Mouse (Mus musculus): ENCODE measurements around the gene Sema4a.
"Not testable (repeated sequence)": the region's sequence is repeated elsewhere in the genome, so short reads cannot be mapped to it uniquely, and the experiment has no call there.

The Sema4a gene

DNA sequence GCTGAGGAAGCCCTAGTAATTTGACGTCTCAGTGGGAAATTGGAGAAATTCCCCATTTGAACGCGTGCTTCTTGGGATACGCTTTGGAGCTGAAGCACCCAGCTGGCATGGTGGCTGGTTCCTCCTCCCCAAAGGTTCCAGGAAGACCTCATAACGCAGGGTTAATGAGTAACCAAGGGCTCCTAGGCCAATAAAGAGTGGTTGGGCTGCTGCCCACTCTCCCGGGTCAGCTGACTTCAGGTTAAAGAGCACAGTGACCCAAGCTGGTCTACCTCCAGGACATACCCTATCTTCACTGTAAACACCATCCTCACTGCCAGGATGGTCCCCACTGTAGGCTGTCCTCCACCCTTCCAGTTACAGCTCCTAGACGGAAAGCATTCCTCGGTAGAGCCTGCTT, 4.7 kb downstream of the Sema4a start:
- no peak for DNase-seq (ENCODE audit: low read depth, low spot score)

DNA sequence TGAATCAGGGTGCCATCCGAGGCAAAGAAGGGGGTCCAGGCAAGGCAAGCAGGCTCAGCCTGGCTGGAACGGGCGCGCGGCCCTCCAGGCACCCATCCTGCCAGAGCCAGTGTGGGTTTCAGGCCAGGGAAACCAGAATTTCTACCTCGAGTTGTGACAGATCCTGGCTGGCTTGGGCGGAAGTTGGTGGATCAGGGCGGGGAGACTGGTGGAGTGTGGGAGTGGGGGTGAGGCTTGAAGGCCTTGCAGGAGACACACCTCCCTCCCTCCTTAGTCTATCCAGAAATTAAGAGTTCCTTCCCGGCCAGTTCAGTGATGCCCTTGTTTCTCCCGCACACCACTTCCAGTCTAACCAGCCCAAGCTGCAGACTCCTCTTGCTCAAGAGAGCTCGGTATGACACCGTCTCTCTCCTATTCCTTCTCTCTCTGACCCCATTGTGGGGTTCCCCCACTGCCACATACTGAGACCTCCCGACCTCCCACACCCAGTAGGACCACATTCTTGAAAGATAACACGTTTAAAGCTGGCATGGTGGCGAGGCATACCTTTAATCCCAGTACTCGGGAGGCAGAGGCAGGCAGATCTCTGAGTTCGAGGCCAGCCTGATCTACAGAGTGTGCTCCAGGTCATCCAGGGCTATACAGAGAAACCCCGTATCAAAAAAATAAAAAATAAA, 5.3 kb downstream of the Sema4a start:
- DNase-seq (ENCODE audit: low read depth, low spot score): no peak

DNA sequence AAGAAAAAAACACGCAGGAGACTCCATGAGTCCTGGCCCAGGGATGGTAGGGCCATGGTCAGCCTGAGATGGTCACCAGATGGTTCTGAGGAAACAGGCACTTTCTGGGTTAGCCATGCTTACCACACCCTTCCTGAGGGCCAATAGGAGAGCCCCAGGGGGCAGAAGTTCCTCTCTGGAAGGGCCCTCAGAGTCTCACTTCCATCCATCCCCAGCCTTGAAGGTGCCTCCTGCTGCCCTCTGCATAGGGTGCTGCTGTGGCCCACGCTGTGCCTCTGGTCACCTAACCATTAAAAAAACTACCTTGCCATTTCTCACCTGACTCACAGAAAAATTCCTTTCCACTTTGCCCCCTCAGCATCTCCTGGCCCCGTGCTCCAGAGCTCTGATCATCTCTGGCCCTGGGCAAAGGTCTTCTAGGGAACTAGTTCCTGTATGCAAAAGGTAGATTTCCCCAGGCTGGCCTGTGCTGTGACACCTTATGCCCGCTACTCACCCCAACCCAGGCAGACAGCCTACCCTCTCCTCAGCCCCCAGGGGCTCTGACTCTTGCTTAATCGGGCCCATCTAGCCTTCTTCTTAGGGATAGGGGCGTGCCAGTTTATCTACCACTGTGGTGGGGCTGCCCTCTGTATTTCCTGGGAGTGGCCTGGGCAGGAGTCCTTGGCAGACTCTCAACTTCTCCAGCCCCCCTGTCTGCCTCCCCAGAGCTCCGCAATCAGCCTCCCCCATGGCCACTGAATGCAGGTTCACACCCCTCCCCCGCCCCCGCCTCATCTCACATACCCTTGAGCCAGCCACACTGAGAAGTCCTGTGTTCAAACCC, 6.0 kb downstream of the Sema4a start:
- no peak for DNase-seq (ENCODE audit: low read depth, low spot score)

DNA sequence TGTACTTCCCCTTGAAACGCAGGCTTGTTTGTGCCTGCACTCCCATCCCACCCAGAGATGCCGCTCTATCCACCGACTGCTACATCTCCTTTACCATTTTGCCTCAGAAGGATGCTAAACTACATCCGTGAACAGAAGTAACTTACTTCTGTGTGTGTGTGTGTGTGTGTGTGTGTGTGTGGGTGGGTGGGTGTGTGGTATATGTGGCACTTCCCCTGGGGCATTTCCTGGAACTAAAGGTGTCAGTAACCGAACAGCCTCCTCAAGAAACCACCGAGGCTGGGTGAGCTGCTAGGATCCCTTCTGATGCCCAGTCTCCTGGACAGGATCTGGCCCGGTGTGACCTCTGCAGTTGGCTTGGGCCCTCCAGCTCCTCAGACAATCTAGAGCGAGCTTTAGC, 7.0 kb downstream of the Sema4a start:
- DNase-seq (ENCODE audit: low read depth, low spot score): no peak

DNA sequence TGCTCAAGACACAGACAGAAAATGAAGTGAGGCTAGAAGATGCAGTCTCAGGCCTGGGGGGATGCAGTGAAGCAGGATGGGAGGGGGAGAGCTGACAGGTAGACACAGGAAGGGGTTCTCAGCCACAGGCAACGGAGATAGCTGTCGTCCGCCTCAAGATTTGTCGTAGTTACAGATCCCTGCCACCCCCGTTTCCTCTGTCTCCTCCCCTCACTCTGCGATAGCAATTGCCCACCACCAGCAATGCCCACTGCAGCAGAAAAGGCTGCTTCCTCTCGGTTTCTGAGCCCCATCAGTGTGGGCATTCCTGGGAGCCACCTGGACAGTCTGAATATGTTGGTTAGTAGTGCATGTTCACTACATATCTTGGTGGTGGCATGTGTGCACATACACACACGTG, 7.6 kb downstream of the Sema4a start:
- no peak for DNase-seq (ENCODE audit: low read depth, low spot score)

DNA sequence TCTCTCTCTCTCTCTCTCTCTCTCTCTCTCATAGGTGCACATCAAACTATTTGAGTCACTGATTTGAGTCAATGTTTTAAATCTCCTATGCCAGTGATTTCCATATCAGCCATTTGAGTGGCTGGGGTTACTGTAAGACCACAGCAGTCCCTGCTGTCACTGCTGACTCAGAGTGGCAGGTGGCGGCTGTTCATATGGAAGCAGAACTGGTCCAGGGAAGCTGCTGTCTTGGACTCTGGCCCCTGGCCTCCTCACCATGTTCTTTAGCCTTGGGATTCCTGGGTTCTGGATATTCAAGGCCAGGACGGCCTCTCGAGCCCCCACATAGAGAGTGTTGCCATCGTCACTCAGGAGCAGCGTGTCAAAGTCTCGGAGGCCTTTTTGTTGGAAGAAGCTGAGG, 8.3 kb downstream of the Sema4a start:
- DNase-seq (ENCODE audit: low read depth, low spot score): no peak

DNA sequence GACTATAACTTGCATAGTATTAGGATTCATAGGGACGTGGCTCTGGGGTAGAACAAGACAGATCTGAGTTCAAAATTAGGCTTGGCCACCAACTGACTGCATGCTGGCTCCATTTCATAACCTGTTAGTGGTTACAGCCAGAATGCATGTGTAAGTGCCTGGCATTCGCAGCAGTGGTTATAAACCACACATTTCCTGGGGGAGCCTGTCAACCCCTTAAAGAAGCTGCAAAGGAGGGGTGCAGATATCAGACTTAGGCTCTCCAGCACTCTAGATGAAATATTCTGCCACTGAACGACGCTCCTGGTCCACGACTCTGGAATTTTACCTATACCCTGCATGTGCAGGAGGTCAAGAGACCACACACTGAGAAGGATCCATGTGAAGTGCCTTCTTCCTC, 8.7 kb downstream of the Sema4a start:
- no peak for DNase-seq (ENCODE audit: low read depth, low spot score)

DNA sequence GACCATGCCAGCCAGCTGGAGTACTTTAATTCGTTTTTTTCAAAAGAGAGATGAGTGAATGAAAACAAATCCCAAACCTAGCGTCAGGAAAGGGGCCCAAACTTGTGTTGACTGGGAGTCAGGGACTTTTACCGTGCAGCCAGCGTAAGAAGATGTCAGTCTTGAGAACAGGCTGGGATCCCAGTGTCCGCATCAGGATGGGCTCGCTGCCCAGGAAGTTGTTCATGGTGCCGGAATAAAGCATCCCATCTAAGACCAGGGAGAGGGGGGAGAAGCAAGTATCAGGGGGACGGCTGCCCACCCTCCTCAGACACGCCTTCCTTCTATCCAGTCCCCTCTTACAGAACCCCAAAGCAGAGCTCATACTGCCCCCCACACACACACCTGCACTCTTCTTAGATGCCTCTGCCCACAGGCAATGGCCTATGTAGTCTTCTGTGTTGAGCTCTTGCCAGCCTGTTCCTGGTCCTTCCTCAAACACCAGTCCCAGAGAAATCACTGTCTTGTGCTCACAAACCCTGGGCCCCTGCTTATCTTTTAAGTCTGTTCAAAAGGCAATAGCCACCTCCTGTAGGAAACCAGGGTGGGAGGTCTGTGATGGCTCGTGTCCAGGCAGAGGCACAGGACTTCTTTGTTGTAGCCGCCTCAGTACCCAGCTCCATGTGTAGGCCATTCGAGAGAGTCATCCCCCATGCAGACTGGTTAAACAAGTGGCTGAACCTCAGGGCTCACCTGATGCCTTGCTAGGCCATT, 10.4 kb downstream of the Sema4a start:
- DNase-seq (ENCODE audit: low read depth, low spot score): no peak

DNA sequence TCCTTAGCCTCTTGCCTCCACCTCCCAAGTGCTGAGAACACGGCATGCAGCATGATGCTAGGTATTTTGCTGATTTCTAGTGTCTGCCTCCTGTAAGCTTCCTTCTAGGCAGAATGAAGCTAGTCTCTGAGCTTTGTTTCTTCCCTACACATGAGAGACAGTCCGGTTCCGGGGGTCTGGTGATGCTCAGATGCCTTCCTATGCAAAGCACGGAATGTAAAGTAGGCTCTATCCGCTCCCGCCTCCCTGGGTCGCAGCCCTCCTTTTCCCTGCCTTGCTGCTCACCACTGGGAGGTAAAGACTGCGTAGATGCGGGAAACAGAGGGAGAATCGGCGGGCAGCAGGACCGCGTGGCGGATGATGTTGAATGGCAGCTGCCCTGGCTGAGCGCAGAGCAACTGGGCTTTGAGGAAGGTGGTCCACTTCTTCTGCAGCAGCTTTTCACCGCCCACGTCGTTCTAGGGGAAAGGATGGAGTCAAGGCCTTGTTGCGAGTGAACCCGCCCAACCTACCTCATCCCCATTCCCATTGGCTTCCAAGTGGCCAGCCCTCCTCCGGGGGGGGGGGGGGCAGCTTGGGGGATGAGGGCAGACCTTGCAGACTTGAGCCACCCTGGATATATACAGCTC, 11.5 kb downstream of the Sema4a start:
- no peak for DNase-seq (ENCODE audit: low read depth, low spot score)

DNA sequence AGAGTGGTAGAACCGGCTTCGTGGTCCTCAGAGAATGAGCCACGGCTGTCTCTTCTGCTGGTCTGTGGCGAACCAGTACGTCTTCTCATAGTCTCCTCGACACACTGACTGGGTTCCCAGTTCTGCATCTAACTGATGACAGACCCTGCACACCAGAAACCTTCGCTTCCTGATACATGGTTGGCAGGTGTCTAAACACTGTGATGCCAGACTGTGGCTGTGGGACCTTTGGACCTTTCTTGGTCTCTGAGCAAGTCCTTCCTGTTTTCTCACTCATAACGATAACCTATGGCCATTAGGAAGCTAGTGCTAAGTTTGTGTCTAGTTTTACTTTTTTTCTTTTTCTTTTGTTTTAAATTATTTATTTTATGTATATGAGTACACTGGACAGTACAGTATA, 12.5 kb downstream of the Sema4a start:
- DNase-seq (ENCODE audit: low read depth, low spot score): no peak

DNA sequence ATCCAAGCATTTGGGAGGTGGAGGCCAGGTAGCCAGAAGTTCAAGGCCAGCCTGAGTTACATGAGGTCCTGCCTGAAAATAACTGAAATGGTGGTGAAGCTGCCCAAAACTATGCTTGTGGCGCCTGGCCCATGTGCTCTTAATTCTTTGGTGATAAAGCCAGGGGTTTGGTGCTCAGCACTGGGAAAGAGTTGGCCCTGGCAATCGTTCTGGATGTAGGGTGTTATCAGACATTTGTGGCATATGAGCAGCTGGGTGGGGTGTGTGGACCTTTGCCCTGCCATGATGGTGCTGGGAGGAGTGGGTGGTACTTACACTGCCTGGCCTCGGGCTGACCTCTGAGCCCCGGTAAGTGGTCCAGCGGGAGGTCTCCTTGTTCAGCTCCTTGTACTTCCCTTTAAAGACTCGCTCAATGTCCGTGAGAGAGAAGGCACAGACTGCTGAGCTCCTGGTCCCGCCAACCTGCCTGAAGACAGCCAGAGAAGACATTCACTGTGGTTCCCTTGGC, 13.3 kb downstream of the Sema4a start:
- DNase-seq (ENCODE audit: low read depth, low spot score): no peak

DNA sequence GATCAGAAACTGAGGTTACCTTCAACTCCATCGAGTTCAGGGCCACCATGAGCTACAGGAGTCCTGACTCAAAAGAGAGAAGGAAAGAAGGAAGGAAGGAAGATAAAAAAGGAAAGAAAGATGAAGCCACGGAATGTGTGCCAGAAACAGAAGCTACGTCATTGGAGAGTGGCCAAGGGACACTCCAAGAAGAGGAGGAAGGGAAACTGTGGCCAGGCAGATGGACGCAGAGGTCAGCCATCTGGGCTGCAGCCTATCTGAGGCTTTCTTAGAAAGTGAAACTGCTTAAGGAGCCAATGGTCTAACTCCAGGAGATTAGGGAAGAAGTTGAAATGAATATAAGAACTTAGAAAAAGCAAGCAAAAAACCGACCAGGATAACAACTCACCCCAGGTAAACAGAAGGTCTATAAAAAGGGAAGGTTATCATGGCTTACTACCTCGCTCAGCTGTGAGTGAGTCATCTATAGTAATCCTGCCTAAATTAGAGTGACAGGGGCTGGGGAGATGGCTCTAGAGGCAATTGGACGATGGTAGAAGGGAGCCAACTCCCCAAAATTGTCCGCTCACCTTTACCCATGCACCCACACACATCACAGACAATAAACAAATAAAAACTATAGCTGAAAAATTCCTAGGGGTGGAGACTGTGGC, 14.4 kb downstream of the Sema4a start:
- DNase-seq (ENCODE audit: low read depth, low spot score): peak; percentile 59

DNA sequence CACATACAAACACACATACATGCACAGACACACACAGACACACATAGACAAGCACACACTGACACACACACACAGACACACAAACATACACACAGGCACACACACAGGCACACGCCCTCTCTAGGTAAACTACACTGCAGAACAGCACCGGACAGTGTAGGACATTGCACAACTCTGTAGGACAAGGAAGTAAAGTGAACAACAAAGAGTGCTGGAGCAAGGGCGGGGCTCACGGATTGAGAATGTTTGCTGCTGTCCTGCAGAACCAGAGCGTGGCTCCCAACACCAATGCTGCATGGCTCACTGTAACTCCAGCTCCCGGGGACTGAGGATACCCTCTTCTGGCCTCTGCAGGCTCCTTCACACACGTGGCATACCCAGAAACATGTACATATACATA, 18.1 kb downstream of the Sema4a start:
- no peak for DNase-seq (ENCODE audit: low read depth, low spot score)

DNA sequence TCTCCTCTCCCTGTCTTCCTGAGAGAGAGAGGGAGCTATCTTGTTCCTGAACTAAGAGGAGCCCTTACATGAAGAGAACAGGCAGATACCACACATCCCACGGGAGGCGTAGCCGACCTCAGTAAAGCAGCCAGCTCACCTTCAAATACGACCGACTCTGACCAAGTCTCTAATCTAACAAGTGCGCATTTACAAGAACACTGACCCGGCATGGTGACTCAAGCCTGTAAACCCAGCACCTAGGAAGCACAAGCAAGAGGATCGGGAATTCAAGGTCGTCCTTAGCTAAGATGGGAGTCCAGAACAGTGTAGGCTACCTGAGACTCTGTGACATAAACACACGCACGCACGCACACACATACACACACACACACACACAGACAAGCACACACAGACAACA, 18.5 kb downstream of the Sema4a start:
- DNase-seq (ENCODE audit: low read depth, low spot score): no peak

DNA sequence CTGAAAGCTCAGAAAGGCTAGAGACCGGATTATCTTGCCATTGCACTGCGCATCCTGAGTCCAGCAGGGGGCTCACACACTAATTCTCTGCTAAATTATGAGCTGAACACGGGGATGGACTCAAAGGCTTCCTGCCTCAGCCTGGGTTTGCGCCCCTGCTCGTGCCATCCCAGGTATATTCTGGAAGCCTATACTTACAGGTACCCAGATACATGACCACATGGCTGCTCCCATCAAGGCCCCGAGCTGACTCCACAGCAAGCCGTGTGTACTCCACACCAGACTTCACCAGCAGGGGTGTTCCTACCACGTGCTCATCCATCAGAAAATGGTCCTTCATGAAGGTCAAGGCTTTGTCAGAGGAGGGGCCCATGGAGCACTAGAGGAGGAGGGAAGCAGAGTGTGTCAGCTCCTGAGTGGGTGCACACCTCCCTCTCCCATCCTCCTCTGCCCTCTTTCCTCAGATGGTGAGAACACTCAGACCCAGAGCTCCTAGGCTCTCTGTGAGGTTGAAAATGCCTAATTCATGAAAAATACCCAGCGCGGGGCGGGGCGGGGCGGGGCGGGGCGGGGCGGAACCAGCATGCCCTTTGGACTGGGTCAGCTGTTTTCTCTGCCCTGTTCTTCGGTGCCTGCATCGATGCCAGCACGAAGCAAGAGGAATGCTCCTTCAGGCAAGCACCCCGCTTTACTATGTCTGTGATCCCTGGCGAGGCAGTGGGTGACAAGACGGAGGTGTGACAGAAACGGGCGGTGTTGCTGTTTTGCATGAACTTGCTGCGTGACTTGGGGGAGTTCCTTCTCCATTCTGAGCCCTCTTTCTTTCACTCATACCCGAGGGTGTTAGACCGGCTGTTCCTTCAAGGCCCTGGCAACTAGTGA, 20.2 kb downstream of the Sema4a start:
- no peak for DNase-seq (ENCODE audit: low read depth, low spot score)

DNA sequence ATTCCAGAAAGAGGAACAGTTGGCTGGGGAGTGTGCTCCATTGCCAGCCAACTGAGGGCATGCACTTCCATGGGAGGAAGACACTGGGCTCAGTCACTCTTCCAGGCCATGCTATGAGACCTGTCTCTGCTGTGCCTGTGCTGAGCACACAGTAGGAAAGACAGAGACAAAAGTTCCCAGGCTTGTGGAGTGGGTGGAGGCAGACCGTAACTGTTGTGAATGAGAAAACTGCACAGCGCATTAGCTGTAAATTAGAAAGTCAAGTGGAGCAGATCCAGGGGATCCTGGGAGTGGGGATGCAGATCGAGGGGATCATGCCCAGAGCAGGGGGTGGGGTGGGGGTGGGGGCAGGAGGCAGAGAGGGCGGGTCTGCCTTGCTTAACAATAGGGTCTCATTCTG, 21.4 kb downstream of the Sema4a start:
- DNase-seq (ENCODE audit: low read depth, low spot score): no peak

DNA sequence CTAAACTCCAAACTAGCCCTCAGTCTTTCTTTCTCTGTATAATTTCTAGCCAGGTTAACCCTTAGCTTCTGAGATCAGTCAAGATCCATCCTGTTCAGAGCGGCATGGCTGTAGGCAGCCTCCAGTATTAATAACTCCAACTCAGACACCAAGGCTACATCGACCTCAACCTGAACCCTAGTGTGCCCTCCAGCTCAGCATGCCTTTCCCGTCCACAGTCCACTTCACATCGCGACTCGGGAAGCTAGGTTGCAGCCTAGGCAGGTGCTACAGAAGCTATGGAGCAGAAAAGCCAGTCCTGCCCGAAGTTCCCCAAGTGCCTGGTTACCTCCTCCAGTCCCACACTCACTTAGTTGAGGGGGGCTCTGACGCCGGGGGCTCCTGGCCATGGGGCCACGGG, 23.5 kb downstream of the Sema4a start:
- no peak for DNase-seq (ENCODE audit: low read depth, low spot score)

DNA sequence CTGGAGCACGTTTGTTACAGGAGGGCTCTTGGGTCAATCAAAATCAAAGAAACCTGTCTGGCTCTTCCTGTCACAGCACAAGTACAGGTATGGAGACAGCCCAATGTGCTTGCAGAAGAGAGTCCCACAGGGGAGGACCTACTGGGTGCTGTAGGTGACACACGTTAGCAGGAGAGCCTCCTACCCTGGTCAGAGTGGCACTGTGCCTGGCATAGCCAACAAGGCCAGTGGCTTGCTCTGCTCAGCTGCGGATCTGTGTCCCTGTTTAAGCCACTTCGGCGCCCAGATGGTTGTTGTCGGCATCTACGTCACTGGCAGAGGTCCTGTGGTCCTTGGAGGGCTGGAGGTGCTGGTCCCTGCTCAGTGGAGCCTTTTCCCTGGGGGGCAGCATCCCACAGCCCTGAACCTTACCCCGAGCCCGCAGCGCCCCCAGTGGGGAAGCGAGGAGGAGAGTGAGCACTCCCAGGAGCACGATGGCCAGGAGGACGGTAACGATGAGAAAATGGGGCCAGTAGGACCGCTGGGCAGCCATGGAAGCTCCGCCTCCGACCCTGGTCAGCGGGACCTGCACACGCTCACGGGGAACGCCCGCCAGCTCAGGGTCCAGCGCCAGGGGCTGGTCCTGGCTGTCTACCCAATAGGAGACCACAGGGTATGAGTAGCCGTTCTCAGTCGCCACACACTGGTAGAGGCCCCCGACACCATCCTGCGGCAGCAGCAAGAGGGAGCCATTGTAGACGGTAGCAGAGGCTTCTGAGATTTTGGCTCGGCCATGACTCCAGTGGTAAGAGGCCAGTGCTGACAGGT, 24.4 kb downstream of the Sema4a start:
- no peak for DNase-seq (ENCODE audit: low read depth, low spot score)

DNA sequence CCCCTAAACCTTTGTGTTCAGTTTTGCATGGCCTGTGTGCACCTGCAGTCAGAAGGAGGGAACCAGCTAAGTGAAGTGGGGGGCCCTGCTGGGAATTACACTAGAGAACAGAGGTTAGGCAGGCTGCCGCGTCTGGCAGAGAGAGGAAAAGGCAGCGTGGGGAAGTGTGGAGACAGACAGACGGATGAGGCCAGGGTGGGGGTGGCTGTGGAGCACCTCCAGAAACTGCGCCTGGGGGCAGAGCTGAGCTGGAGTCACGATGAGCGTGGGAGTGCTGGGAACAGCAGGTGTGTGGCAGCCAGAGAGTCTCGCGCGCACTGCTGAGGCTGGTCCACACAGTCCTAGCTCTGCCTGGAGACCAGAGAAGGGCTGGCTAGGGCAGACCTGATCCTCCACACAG, 25.5 kb downstream of the Sema4a start:
- no peak for DNase-seq (ENCODE audit: low read depth, low spot score)

DNA sequence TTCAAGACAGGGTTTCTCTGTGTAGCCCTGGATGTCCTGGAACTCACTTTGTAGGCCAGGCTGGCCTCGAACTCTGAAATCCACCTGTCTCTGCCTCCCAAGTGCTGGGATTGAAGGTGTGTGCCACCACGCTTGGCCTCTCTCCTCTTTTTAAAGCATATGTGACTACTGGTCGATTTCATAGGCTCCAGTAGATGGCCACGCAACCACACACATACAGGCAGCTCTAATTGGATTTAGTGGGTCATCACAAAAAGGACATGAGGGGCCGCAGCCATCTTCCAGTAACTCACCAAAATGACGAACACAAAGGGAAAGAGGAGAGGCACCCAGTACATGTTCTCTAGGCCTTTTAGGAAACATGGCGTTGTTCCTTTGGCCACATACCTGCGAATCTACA, 32.3 kb downstream of the Sema4a start:
- not testable (repeated sequence) for DNase-seq (ENCODE audit: low read depth, low spot score)
